Mouse (Mus musculus): ENCODE results near the gene Vmn1r206. TPM values are rescaled to one million over a fixed set of nuclear protein-coding genes. Genes with fewer than 3 reads are reported as not detected.

Vmn1r206 gene
- not detected in 2 replicates for polyA plus RNA-seq (2012; rRNA removed; ENCODE audit: low replicate concordance)

GRCm38 (mm10) chr13:22624151-22624550, at the start of gene Vmn1r206:
Vmn1r206 (minus strand) TSS chr13:22624251.

GRCm38 (mm10) chr13:22592900-22593299, 31.2 kb downstream of the Vmn1r206 start, which contains the start of gene Vmn1r205:
Vmn1r205 (minus strand) TSS chr13:22593000.

Other genes starting within 250 kb of the Vmn1r206 start
- gene Vmn1r199, start 244.4 kb downstream of the Vmn1r206 start, polyA plus RNA-seq (2012; rRNA removed; ENCODE audit: low replicate concordance), result not detected in 2 replicates
- not detected in 2 replicates for gene Vmn1r200, start 233.9 kb downstream of the Vmn1r206 start, polyA plus RNA-seq (2012; rRNA removed; ENCODE audit: low replicate concordance)
- not detected in 2 replicates for gene Vmn1r201, start 152.3 kb downstream of the Vmn1r206 start, polyA plus RNA-seq (2012; rRNA removed; ENCODE audit: low replicate concordance)
- gene Vmn1r202, start 118.9 kb downstream of the Vmn1r206 start, polyA plus RNA-seq (2012; rRNA removed; ENCODE audit: low replicate concordance), result not detected in 2 replicates
- not detected in 2 replicates for gene Vmn1r203, start 106.1 kb downstream of the Vmn1r206 start, polyA plus RNA-seq (2012; rRNA removed; ENCODE audit: low replicate concordance)
- gene Vmn1r204, start 71.1 kb downstream of the Vmn1r206 start, polyA plus RNA-seq (2012; rRNA removed; ENCODE audit: low replicate concordance), result not detected in 2 replicates
- gene Vmn1r205, start 31.3 kb downstream of the Vmn1r206 start, polyA plus RNA-seq (2012; rRNA removed; ENCODE audit: low replicate concordance), result not detected in 2 replicates
- gene Vmn1r207-ps, start 105.4 kb upstream of the Vmn1r206 start, polyA plus RNA-seq (2012; rRNA removed; ENCODE audit: low replicate concordance), result not detected in 2 replicates
- not detected in 2 replicates for gene Vmn1r208, start 153.1 kb upstream of the Vmn1r206 start, polyA plus RNA-seq (2012; rRNA removed; ENCODE audit: low replicate concordance)
- gene Vmn1r209, start 185.4 kb upstream of the Vmn1r206 start, polyA plus RNA-seq (2012; rRNA removed; ENCODE audit: low replicate concordance), result not detected in 2 replicates
- not detected in 2 replicates for gene Vmn1r210, start 207.1 kb upstream of the Vmn1r206 start, polyA plus RNA-seq (2012; rRNA removed; ENCODE audit: low replicate concordance)
- gene Vmn1r211, start 233.3 kb upstream of the Vmn1r206 start, polyA plus RNA-seq (2012; rRNA removed; ENCODE audit: low replicate concordance), result not detected in 2 replicates